Mouse (Mus musculus) splenic B cell, adult 2 months (primary cell): ENCODE data around the gene Igfbp7.

Source experiments
- DNase-seq: peaks from one replicate; pipeline ENCODE4 v3.0.0-alpha.2; 2011; ENCODE audit warnings: low read depth, low spot score
- H3K27me3 ChIP-seq: 2 replicates; pipeline ENCODE4 v1.6.1; 2012; ENCODE audit warnings: mild to moderate bottlenecking, low read length, moderate library complexity, mixed read lengths; ENCODE audit not compliant: control insufficient read depth, poor library complexity, insufficient read depth, severe bottlenecking
- H3K36me3 ChIP-seq: 2 replicates; pipeline ENCODE4 v1.6.1; 2012; ENCODE audit warnings: mild to moderate bottlenecking, low read length, moderate library complexity, mixed read lengths; ENCODE audit not compliant: control insufficient read depth, poor library complexity, insufficient read depth, severe bottlenecking

Gene Igfbp7

GRCm38 (mm10) chr5:77407341-77408298, at the start of gene Igfbp7:
TSS of gene Igfbp7 (minus strand) at chr5:77408041.
- peak; percentile 50 for DNase-seq
- no peaks in the 10 kb centered on the region for H3K36me3 ChIP-seq
- H3K27me3 ChIP-seq = no peaks in the 10 kb centered on the region; the same call in 1 of the 2 replicates

- Histone ChIP-seq H3K36me3 (no peaks in the 10 kb centered on the region), H3K27me3 (no peaks in the 10 kb centered on the region)
- no peak for DNase-seq
These were observed 44.3 kb upstream of the Igfbp7 start for GRCm38 (mm10) chr5:77452103-77452502.

GRCm38 (mm10) chr5:77449531-77449930, 41.7 kb upstream of the Igfbp7 start:
- no peaks in the 10 kb centered on the region for H3K27me3 ChIP-seq
- no peaks in the 10 kb centered on the region for H3K36me3 ChIP-seq
- DNase-seq = no peak

- no peaks in the 10 kb centered on the region for H3K36me3 ChIP-seq
- DNase-seq = no peak
- no peaks in the 10 kb centered on the region for H3K27me3 ChIP-seq
These were observed 37.6 kb upstream of the Igfbp7 start for GRCm38 (mm10) chr5:77445431-77445830.

GRCm38 (mm10) chr5:77443889-77444573, 36.2 kb upstream of the Igfbp7 start:
- no peaks in the 10 kb centered on the region for H3K27me3 ChIP-seq
- DNase-seq = peak; percentile 73
- no peaks in the 10 kb centered on the region for H3K36me3 ChIP-seq

GRCm38 (mm10) chr5:77442856-77443623, 35.2 kb upstream of the Igfbp7 start:
- Histone ChIP-seq H3K27me3 (no peaks in the 10 kb centered on the region), H3K36me3 (no peaks in the 10 kb centered on the region)

GRCm38 (mm10) chr5:77436308-77436707, 28.5 kb upstream of the Igfbp7 start:
- DNase-seq = no peak
- H3K36me3 ChIP-seq = no peaks in the 10 kb centered on the region
- no peaks in the 10 kb centered on the region for H3K27me3 ChIP-seq

More at GRCm38 (mm10) chr5:77442856-77443623, 35.2 kb upstream of the Igfbp7 start:
- no peak for DNase-seq

GRCm38 (mm10) chr5:77434060-77434459, 26.2 kb upstream of the Igfbp7 start:
- no peak for DNase-seq
- no peaks in the 10 kb centered on the region for H3K36me3 ChIP-seq
- no peaks in the 10 kb centered on the region for H3K27me3 ChIP-seq

- Histone ChIP-seq H3K27me3 (no peaks in the 10 kb centered on the region), H3K36me3 (no peaks in the 10 kb centered on the region)
- no peak for DNase-seq
These were observed 25.7 kb upstream of the Igfbp7 start for GRCm38 (mm10) chr5:77433561-77433960.

GRCm38 (mm10) chr5:77433119-77433518, 25.3 kb upstream of the Igfbp7 start:
- Histone ChIP-seq H3K36me3 (no peaks in the 10 kb centered on the region), H3K27me3 (no peaks in the 10 kb centered on the region)
- DNase-seq = no peak

- no peak for DNase-seq
These were observed 24.6 kb upstream of the Igfbp7 start for GRCm38 (mm10) chr5:77432446-77432845.

GRCm38 (mm10) chr5:77431068-77431467, 23.2 kb upstream of the Igfbp7 start:
- no peak for DNase-seq

More at GRCm38 (mm10) chr5:77432446-77432845, 24.6 kb upstream of the Igfbp7 start:
- no peaks in the 10 kb centered on the region for H3K36me3 ChIP-seq
- H3K27me3 ChIP-seq = no peaks in the 10 kb centered on the region

GRCm38 (mm10) chr5:77430471-77430870, 22.6 kb upstream of the Igfbp7 start:
- DNase-seq = no peak
- Histone ChIP-seq H3K36me3 (no peaks in the 10 kb centered on the region), H3K27me3 (no peaks in the 10 kb centered on the region)

More at GRCm38 (mm10) chr5:77431068-77431467, 23.2 kb upstream of the Igfbp7 start:
- Histone ChIP-seq H3K27me3 (no peaks in the 10 kb centered on the region), H3K36me3 (no peaks in the 10 kb centered on the region)

- DNase-seq = no peak
- Histone ChIP-seq H3K27me3 (no peaks in the 10 kb centered on the region), H3K36me3 (no peaks in the 10 kb centered on the region)
These were observed 22.2 kb upstream of the Igfbp7 start for GRCm38 (mm10) chr5:77430049-77430448.
